Mouse (Mus musculus) lung, embryonic 15.5 days (tissue): ENCODE measurements around the gene Lilra5. TPM values are rescaled to one million over a fixed set of nuclear protein-coding genes. Genes with fewer than 3 reads are reported as not detected.
"Not testable (repeated sequence)": the region's sequence is repeated elsewhere in the genome, so short reads cannot be mapped to it uniquely, and the experiment has no call there.

Source experiments
- ATAC-seq: fragments of 200-750 bp; cut with Nextera tagmentation; 2 replicates; pipeline ENCODE4 v1.8.0; 2017; ENCODE audit warnings: moderate number of reproducible peaks, borderline replicate concordance; ENCODE audit not compliant: low FRiP score, low TSS enrichment; ENCODE audit errors: extremely low read depth
- H3K27ac ChIP-seq: fragments of 300-500 bp; sonication (generic); 2 replicates; pipeline ENCODE4 v1.5.1; 2015; ENCODE audit warnings: moderate library complexity, mild to moderate bottlenecking, inconsistent platforms
- H3K27me3 ChIP-seq: fragments of 300-500 bp; sonication (generic); 2 replicates; pipeline ENCODE4 v1.6.1; 2015; ENCODE audit warnings: inconsistent platforms
- H3K36me3 ChIP-seq: fragments of 300-500 bp; sonication (generic); 2 replicates; pipeline ENCODE4 v1.6.1; 2015; ENCODE audit warnings: inconsistent platforms
- H3K4me1 ChIP-seq: fragments of 300-500 bp; sonication (generic); 2 replicates; pipeline ENCODE4 v1.6.1; 2015; ENCODE audit warnings: inconsistent platforms
- H3K4me2 ChIP-seq: fragments of 300-500 bp; sonication (generic); 2 replicates; pipeline ENCODE4 v1.6.1; 2015; ENCODE audit warnings: inconsistent platforms, mild to moderate bottlenecking, moderate library complexity
- H3K4me3 ChIP-seq: fragments of 300-500 bp; sonication (generic); 2 replicates; pipeline ENCODE4 v1.5.1; 2015; ENCODE audit warnings: mild to moderate bottlenecking, inconsistent platforms
- H3K9ac ChIP-seq: fragments of 300-500 bp; sonication (generic); 2 replicates; pipeline ENCODE4 v1.6.1; 2015; ENCODE audit warnings: inconsistent platforms
- H3K9me3 ChIP-seq: fragments of 300-500 bp; sonication (generic); 2 replicates; pipeline ENCODE4 v1.6.1; 2016; ENCODE audit warnings: inconsistent platforms
- whole genome bisulfite sequencing: fragments of 180-500 bp; shearing (Covaris S2); methylation state at CpG from one replicate; pipeline ENCODE4 v1.1.7; 2015; 5-methylcytosine and 5-hydroxymethylcytosine counted together
- polyA plus RNA-seq: library from polyadenylated mRNA; unstranded; fragments of >200 nt; fragmentation: Nextera tagmentation; extraction: Ambion mirVana; gene quantifications from 2 replicates; pipeline ENCODE4 v1.2.1, GENCODE M21; 2015

Gene Lilra5
- polyA plus RNA-seq, 1 experiment from 2014 or later, result 0.15 TPM

DNA sequence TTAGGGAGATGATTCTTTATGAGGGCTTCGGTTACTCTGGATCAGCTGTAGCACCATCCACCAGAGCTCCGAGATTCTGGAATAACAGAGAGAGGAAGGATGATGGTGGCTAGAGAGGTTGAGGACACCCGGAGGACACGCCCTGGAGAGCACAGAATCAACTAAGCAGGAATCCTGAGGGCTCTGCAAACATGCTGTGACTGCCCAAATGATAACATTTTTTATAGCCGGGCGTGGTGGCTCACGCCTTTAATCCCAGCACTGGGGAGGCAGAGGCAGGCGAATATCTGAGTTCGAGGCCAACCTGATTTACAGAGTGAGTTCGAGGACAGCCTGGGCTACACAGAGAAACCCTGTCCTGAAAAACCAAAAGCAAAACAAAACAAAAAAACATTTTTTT lies 37.9 kb downstream of the Lilra5 start:
- WGBS, result 80% methylated on average over 10 of the region's 10 CpGs
- H3K4me3 ChIP-seq, H3K36me3 ChIP-seq, H3K4me2 ChIP-seq, H3K27me3 ChIP-seq, H3K9ac ChIP-seq, H3K4me1 ChIP-seq, ATAC-seq, H3K9me3 ChIP-seq, H3K27ac ChIP-seq: not testable (repeated sequence)

DNA sequence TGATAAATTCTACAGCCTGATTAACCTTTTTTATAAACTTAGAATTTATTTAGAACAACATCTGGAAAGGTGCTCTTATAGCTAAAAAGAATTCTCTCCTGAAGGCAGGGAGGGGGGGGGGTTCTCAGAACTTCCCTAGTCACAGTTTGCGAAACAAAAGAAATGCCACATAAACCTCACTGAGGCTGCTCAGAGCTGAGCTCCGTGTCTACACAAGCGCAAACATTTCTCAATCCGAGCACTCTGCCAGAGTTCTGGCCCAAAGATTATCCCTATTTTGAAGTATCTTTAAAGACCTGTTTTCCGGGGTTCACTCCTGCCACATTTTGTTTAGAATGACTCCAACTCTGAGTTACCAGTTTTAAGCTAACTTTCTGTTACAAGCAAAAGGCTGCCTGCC lies 55.1 kb downstream of the Lilra5 start:
- ATAC-seq, result no peak
- H3K4me2 ChIP-seq, result no peak overlapping the region
- no peaks in the 10 kb centered on the region for H3K36me3 ChIP-seq
- 75% methylated on average over 5 of the region's 5 CpGs for WGBS
- no peaks in the 10 kb centered on the region for H3K4me1 ChIP-seq
- H3K27me3 ChIP-seq, result no peaks in the 10 kb centered on the region
- H3K9me3 ChIP-seq, result no peaks in the 10 kb centered on the region
- H3K4me3 ChIP-seq, result no peak overlapping the region
- no peak overlapping the region for H3K9ac ChIP-seq
- H3K27ac ChIP-seq, result no peak overlapping the region

Other genes starting within 250 kb of the Lilra5 start
- 0.72 and 1.2 TPM in 2 replicates for gene Lair1, start 174.6 kb upstream of the Lilra5 start, polyA plus RNA-seq
- gene Ttyh1, start 118.3 kb upstream of the Lilra5 start, polyA plus RNA-seq, result 2.1 and 2.2 TPM in 2 replicates
- 52.5 and 59.0 TPM in 2 replicates for gene Leng8, start 100.7 kb upstream of the Lilra5 start, polyA plus RNA-seq
- 3.9 and 4.5 TPM in 2 replicates for gene Leng9, start 87.4 kb upstream of the Lilra5 start, polyA plus RNA-seq
- gene Cdc42ep5, start 72.9 kb upstream of the Lilra5 start, polyA plus RNA-seq, result 39.8 and 41.0 TPM in 2 replicates
- 0.14 TPM in 1 of 2 replicates, not detected in the other for gene Ncr1, start 100.0 kb downstream of the Lilra5 start, polyA plus RNA-seq
- 0.78 and 0.80 TPM in 2 replicates for gene Gp6, start 160.0 kb downstream of the Lilra5 start, polyA plus RNA-seq
- gene Rdh13, start 207.9 kb downstream of the Lilra5 start, polyA plus RNA-seq, result 20.9 and 22.1 TPM in 2 replicates
- gene Eps8l1, start 222.9 kb downstream of the Lilra5 start, polyA plus RNA-seq, result 14.1 and 15.5 TPM in 2 replicates